Mouse (Mus musculus) kidney, adult 2 months (tissue): ENCODE measurements at regions not wholly inside any gene's neighbourhood (a gene's known extent, or its start where the extent isn't known, plus 50 kb on each side); places are given as distances from the start of the nearest gene placed in this dataset.

ENCODE experiments used
- CTCF ChIP-seq: fragments of 200-500 bp; conservative IDR thresholded peaks from 2 replicates; pipeline ENCODE4 v1.5.1; 2011; ENCODE audit warnings: low read depth, mild to moderate bottlenecking, control low read depth, low read length, moderate library complexity, mixed read lengths; ENCODE audit not compliant: insufficient read depth, insufficient read length
- POLR2A ChIP-seq: fragments of 200-500 bp; IDR thresholded peaks from one replicate; pipeline ENCODE4 v1.6.1; 2011; ENCODE audit warnings: low read depth, low read length, control low read depth

DNA sequence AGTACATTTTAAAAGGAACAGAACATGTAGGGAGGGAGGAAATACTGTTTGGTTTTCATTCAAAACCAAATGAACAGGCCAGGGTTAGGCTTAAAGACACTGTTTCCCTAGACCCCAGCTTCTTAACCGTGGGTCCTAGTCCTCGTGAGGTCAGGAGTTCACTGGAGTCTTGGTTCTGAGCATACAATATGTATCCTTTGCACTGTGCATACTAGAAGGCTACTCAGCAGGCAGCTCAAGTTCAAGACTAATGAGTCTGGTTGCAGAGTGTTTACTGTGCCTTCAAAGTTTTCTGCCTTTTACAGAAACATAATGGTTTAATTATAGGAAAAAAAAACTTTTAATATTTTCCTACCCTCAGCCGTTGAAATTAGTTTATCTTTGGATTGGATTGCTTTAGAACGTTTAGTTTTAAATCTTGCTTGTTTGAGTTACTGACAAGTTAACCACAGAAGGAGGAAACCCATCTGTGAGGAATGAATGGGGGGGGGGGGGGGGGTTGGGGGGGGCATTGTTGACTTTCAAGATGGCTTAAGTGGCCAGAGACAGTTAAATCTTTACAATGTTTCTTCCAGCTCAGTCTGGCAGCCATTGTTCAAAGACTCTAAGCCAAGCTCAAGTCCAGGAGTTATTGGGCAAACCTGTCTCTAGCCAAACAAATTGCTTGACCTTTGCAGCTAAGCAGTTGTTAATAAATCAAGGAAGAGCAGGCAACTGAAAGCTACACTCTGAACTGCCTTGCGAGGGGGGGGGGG, 80.6 kb downstream of the Nfkbiz start:
- no peak for TF ChIP-seq POLR2A
- no peak for TF ChIP-seq CTCF
